Mouse (Mus musculus) lung, embryonic 14.5 days (tissue): ENCODE results near the gene Vmn2r102. TPM values are rescaled to one million over a fixed set of nuclear protein-coding genes. Genes with fewer than 3 reads are reported as not detected.

Experiments
- ATAC-seq: fragments of 200-750 bp; cut with Nextera tagmentation; 2 replicates; pipeline ENCODE4 v1.8.0; 2017; ENCODE audit warnings: mild to moderate bottlenecking, moderate TSS enrichment, moderate library complexity; ENCODE audit not compliant: insufficient read depth
- DNase-seq: peaks from one replicate; pipeline ENCODE4 v3.0.0-alpha.2; 2015
- H3K27ac ChIP-seq: fragments of 300-500 bp; sonication (generic); 2 replicates; pipeline ENCODE4 v1.5.1; 2014; ENCODE audit warnings: low read depth, mild to moderate bottlenecking, moderate library complexity
- H3K27me3 ChIP-seq: fragments of 300-500 bp; sonication (generic); 2 replicates; pipeline ENCODE4 v1.6.1; 2014; ENCODE audit warnings: low read length, control low read depth; ENCODE audit not compliant: insufficient read depth
- H3K36me3 ChIP-seq: fragments of 300-500 bp; sonication (generic); 2 replicates; pipeline ENCODE4 v1.6.1; 2014; ENCODE audit warnings: control low read depth; ENCODE audit not compliant: insufficient read depth
- H3K4me1 ChIP-seq: fragments of 300-500 bp; sonication (generic); 2 replicates; pipeline ENCODE4 v1.6.1; 2014; ENCODE audit warnings: antibody characterized with exemption, control low read depth; ENCODE audit not compliant: insufficient read depth
- H3K4me2 ChIP-seq: fragments of 300-500 bp; sonication (generic); 2 replicates; pipeline ENCODE4 v1.6.1; 2014; ENCODE audit warnings: mild to moderate bottlenecking
- H3K4me3 ChIP-seq: fragments of 300-500 bp; sonication (generic); 2 replicates; pipeline ENCODE4 v1.5.1; 2014; ENCODE audit warnings: low read depth, low read length
- H3K9ac ChIP-seq: fragments of 300-500 bp; sonication (generic); 2 replicates; pipeline ENCODE4 v1.6.1; 2014
- H3K9me3 ChIP-seq: fragments of 300-500 bp; sonication (generic); 2 replicates; pipeline ENCODE4 v1.6.1; 2016; ENCODE audit warnings: low read depth, low read length, control low read depth
- CTCF ChIP-seq: IDR thresholded peaks from 2 replicates; pipeline ENCODE4 v1.5.1; 2016; ENCODE audit warnings: antibody characterized with exemption, low read depth
- WGBS: fragments of 180-500 bp; shearing (Covaris S2); extraction: QIAGEN DNeasy Blood & Tissue Kit; methylation state at CpG from one replicate; pipeline ENCODE4 v1.1.7; 2014; 5-methylcytosine and 5-hydroxymethylcytosine counted together
- polyA plus RNA-seq: library from polyadenylated mRNA; unstranded; fragments of >200 nt; fragmentation: Nextera tagmentation; extraction: Ambion mirVana; gene quantifications from 2 replicates; pipeline ENCODE4 v1.2.1, GENCODE M21; 2014

Vmn2r102 gene
- not detected in 2 replicates for polyA plus RNA-seq

- H3K27me3 ChIP-seq, result no peaks in the 10 kb centered on the region
- H3K9me3 ChIP-seq, result no peaks in the 10 kb centered on the region
- WGBS, result 41% methylated on average over 2 of the region's 2 CpGs
- H3K4me2 ChIP-seq, result no peak within 1 kb of the TSS
- no peak within 1 kb of the TSS for H3K9ac ChIP-seq
- H3K4me3 ChIP-seq, result no peak within 1 kb of the TSS
- no peaks in the 10 kb centered on the region for H3K36me3 ChIP-seq
- no peaks in the 10 kb centered on the region for H3K4me1 ChIP-seq
- no peak for DNase-seq
- no peak within 1 kb of the TSS for H3K27ac ChIP-seq
- no peak for TF ChIP-seq CTCF
- ATAC-seq, result no peak
Observed at GRCm38 (mm10) chr17:19660028-19660427, at the start of gene Vmn2r102. Gene Vmn2r102 (plus strand): TSS chr17:19660328.

- no peak for DNase-seq
- Histone ChIP-seq H3K9ac (no peak overlapping the region), H3K36me3 (no peaks in the 10 kb centered on the region), H3K27ac (no peak overlapping the region), H3K27me3 (no peaks in the 10 kb centered on the region), H3K4me3 (no peak overlapping the region), H3K9me3 (0 out of 2 replicates have a peak, but pooled peaks cover 6% of the 10 kb centered on the region), H3K4me1 (no peaks in the 10 kb centered on the region), H3K4me2 (no peak overlapping the region)
- 96% methylated on average over 1 of the region's 1 CpGs for WGBS
- no peak for ATAC-seq
- TF ChIP-seq CTCF, result no peak
Observed at GRCm38 (mm10) chr17:19629328-19629727, 30.8 kb upstream of the Vmn2r102 start.

GRCm38 (mm10) chr17:19658447-19658846 lies 1.7 kb upstream of the Vmn2r102 start:
- DNase-seq, result no peak
- no peaks in the 10 kb centered on the region for H3K4me1 ChIP-seq

GRCm38 (mm10) chr17:19692062-19692461 lies 31.9 kb downstream of the Vmn2r102 start:
- DNase-seq, result no peak
- 0 out of 2 replicates have a peak, but pooled peaks cover 5% of the 10 kb centered on the region for H3K9me3 ChIP-seq
- no peaks in the 10 kb centered on the region for H3K4me1 ChIP-seq
- H3K27ac ChIP-seq, result no peak overlapping the region
- no peak for TF ChIP-seq CTCF
- no peak overlapping the region for H3K4me3 ChIP-seq
- no peak for ATAC-seq
- no peak overlapping the region for H3K4me2 ChIP-seq
- H3K36me3 ChIP-seq, result no peaks in the 10 kb centered on the region
- H3K27me3 ChIP-seq, result no peaks in the 10 kb centered on the region
- no peak overlapping the region for H3K9ac ChIP-seq

More at GRCm38 (mm10) chr17:19658447-19658846, 1.7 kb upstream of the Vmn2r102 start:
- H3K4me3 ChIP-seq, result no peak overlapping the region
- no peaks in the 10 kb centered on the region for H3K27me3 ChIP-seq
- TF ChIP-seq CTCF, result no peak
- no peak overlapping the region for H3K4me2 ChIP-seq
- ATAC-seq, result no peak
- 65% methylated on average over 3 of the region's 3 CpGs for WGBS
- no peak overlapping the region for H3K9ac ChIP-seq
- no peaks in the 10 kb centered on the region for H3K36me3 ChIP-seq
- no peak overlapping the region for H3K27ac ChIP-seq
- H3K9me3 ChIP-seq, result no peaks in the 10 kb centered on the region

Other genes with a start within 250 kb of the Vmn2r102 start
- not detected in 2 replicates for gene Vmn2r100, start 155.6 kb upstream of the Vmn2r102 start, polyA plus RNA-seq
- not detected in 2 replicates for gene Vmn2r101, start 83.1 kb upstream of the Vmn2r102 start, polyA plus RNA-seq
- not detected in 2 replicates for gene Vmn2r103, start 113.0 kb downstream of the Vmn2r102 start, polyA plus RNA-seq